Mouse (Mus musculus) common myeloid progenitor, adult 5-6 weeks (primary cell): Measurements from ENCODE around the gene Zeb2. TPM values are rescaled to one million over a fixed set of nuclear protein-coding genes. Genes with fewer than 3 reads are reported as not detected.

Experiments used
- ATAC-seq: replicated peaks from 2 replicates; pipeline ENCODE4 v1.8.0; 2016; ENCODE audit warnings: low read depth, mild to moderate bottlenecking, moderate TSS enrichment, inconsistent platforms; ENCODE audit not compliant: poor library complexity, severe bottlenecking
- total RNA-seq: library from RNA; stranded (forward); fragments of 200-1000, 187-1606 nt; gene quantifications from 2 replicates; pipeline ENCODE4 v1.2.3, GENCODE M21; 2017

Zeb2 gene
- total RNA-seq, 1 experiment from 2014 or later = 205 TPM

- ATAC-seq = 0 out of 2 replicates have a peak, but pooled peaks have one; percentile 17
These were observed 77.7 kb downstream of the Zeb2 start for GRCm38 (mm10) chr2:45039503-45039902.

GRCm38 (mm10) chr2:45028091-45028638 is 89.0 kb downstream of the Zeb2 start:
- ATAC-seq = no peak

- no peak for ATAC-seq
These were observed 99.9 kb downstream of the Zeb2 start for GRCm38 (mm10) chr2:45017186-45017800.

DNA sequence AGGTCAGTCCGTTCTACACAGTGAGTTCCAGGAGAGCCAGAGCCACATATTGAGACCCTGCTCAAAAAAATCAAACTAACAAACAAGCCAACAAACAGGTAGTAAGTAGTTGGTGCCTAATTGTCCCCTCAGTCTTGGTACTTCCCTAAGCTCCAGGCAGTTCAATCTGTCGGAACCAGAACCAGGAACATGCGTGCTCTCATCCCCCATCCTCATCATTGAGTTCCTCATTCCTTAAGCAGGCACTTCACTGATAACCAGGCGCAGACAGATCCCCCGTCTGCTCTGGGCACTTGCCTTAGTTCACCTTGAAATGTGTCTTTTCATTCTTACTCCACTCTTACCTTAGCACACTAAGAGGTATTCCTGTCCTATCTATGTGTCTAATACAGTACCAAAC is 103.9 kb downstream of the Zeb2 start:
- no peak for ATAC-seq

DNA sequence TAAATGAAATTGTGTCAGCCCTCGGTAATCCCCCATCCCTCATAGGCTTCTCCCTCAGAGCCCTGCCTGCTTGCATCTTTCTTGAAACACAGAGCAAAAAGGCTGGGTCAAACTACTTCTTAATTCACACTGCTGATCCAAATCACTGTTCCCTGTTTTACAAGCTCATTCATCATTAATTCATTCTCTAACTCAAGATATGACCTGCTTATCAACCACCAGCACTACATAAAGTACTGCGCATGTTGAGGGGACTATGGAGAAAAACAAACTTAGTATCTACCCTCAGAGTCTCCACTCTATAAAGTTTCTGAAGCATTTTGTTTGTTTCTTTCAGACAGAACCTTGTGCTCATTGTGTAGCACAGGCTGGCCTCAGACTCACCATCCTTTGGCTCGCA is 104.5 kb downstream of the Zeb2 start:
- no peak for ATAC-seq

DNA sequence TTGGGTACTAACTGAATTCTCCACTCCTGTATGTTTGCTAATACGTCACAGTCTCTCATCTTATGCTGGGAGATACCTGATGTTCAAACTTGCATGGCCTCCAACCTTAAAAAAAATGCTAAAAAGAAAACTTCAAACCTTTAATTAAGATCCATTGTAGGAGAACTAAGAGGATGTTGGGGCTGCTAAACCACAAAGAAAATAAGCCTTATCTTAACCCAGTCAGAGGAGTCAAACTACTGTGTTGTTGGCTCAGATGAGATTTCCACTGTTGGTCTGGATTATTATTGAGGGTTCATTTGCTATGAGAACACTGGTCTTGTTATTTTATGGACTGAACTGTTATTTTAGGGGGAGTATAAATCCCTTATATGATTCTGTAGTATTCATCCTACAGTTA is 106.5 kb downstream of the Zeb2 start:
- ATAC-seq = peak; percentile 60

GRCm38 (mm10) chr2:44999906-45000305 is 117.3 kb downstream of the Zeb2 start:
- ATAC-seq = no peak

DNA sequence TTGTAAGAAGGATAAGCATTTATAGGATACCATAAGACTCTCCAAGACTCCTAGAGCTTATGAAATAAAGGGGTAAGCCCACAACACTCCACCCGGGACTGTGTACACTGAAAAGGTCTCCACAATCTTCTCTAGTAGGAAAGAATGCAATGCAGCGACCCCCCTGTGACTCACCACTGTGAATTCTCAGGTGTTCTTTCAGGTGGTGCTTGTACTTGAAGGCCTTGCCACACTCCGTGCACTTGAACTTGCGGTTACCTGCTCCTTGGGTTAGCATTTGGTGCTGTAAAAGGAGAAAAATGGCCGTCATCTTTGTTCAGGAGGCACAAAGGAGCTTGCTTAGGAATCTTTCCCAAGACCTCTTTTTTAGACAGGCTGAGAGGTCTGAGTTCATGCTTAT is 118.5 kb downstream of the Zeb2 start:
- no peak for ATAC-seq

GRCm38 (mm10) chr2:44981646-44982045 is 135.5 kb downstream of the Zeb2 start:
- ATAC-seq = peak; percentile 90

GRCm38 (mm10) chr2:44979042-44979721 is 138.0 kb downstream of the Zeb2 start:
- peak; percentile 27 for ATAC-seq

GRCm38 (mm10) chr2:44978038-44978437 is 139.2 kb downstream of the Zeb2 start:
- ATAC-seq = no peak

- no peak for ATAC-seq
These were observed 139.6 kb downstream of the Zeb2 start for GRCm38 (mm10) chr2:44977556-44977955.

DNA sequence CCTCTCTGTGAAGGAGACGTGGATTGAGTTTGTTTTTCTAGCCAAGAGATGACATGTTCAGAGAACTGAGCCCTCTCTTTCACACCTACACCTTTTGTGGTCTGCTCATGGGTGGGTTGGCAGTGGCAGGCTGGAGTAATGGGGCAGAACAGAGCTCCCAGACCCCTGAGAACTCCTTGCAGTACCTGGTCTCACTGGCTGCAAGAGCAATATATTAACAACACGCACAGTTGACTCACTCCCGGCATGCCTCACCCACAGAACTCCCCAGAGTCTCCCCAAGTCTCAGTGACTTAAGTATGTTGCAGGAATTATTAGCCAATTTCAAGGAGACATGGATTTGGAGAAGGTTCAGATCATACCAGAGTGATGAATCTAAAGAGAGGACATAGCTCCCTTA is 140.1 kb downstream of the Zeb2 start:
- ATAC-seq = no peak

DNA sequence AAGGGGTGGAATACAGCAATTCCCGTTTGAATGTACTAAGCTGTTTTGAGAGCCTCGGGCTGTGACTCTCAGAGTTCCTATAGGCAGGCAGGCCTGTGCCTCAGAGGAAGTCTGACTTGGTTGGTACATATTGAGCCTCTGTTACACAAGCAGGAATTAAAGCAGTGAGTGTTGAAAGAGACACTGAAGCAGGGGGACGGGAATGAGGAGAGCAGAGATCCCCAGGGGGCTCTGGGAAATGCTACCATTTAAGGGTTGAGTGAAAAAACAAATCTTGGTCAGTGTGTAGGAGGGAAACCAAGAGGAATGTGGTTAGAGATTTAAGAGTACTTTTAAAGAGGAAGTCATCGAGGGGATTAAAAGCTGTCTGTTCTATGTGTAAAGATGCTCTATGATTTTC is 140.7 kb downstream of the Zeb2 start:
- ATAC-seq = peak; percentile 26; the same call in 1 of the 2 replicates

- ATAC-seq = no peak
These were observed 143.4 kb downstream of the Zeb2 start for GRCm38 (mm10) chr2:44973828-44974227.

DNA sequence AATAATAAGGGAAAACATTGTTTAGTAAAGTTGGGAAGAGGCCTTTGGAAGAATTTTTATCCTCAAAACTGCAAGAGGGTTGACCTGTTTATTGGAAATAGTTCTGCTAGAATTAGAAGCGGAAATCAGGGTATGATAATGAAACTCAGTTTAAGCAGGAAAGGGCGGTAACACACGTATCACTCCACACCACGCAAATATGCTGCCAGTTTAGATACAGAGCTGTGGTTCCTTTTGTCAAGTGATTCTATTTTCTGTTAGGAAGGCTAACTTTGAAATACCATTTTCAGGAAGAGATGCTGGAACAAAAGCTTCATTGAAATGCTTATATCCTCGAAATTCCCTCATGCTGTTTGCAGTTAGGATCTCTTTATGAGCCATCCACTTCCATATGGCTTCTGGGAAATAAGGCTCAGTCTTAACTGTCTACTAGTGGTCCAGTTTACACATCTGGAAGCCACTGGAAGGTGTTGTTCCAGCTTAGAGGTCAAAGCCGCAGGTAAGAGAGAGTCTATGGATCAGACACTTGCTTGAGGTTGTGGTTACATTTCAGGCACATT is 147.0 kb downstream of the Zeb2 start:
- peak; percentile 48 for ATAC-seq

DNA sequence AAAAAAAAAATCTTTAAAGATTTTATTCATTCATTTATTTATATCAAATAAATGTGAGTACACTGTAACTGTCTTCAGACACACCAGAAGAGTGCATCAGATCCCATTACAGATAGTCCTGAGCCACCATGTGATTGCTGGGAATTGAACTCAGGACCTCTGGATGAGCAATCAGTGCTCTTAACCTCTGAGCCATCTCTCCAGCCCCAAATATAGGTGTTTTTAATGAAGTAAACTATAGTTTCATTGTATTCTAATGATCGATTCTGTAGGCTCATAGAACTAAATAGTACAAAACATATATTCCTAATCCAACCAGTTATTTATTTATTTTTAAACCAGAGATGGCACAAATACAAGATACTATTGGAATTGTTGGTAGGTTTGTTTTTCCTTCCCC is 147.6 kb downstream of the Zeb2 start:
- ATAC-seq = no peak

GRCm38 (mm10) chr2:44969226-44969625 is 148.0 kb downstream of the Zeb2 start:
- peak; percentile 82 for ATAC-seq

DNA sequence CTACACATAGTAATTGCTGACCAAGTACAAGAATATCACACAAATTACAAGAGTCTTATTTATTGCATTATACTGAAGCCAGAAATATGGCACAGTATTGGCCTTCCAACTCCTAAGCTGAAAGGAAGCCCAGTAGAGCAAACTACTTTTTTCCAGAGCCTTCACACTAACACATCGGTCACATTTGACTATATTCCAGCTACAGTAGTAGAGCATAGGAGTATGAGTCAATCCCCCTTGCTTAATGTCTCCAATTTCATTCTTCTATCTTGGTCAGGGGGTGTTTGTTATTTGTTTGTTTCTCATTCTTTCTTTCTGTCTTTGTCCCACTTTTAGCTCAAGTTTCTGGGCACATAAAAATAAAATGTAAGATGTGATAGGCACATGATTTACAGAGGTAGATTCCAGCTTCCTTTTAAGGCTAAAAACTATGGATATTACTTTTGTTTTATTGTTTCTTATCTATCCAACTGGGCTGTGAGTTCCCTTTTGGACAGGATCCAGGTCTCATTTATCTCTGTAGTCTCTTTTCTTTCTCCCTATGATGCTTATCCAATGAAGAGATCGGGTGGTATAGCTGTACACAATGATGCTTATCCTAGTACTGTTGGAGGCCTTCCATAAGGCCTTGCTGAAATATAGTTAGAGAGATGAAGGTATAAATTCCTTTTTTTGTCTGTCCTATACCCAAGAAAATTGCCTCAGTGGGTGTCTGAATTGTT is 151.2 kb downstream of the Zeb2 start:
- no peak for ATAC-seq

GRCm38 (mm10) chr2:44962620-44963019 is 154.6 kb downstream of the Zeb2 start:
- ATAC-seq = no peak

- no peak for ATAC-seq
These were observed 156.0 kb downstream of the Zeb2 start for GRCm38 (mm10) chr2:44961192-44961591.
